Mouse (Mus musculus) central nervous system, embryonic 11.5 days (tissue): Measurements from ENCODE around the gene Ctsl. TPM values are rescaled to one million over a fixed set of nuclear protein-coding genes. Genes with fewer than 3 reads are reported as not detected.

ENCODE experiments used
- polyA plus RNA-seq: library from polyadenylated mRNA; depleted of rRNA; stranded (reverse); fragments of >200 nt; gene quantifications from 2 replicates; pipeline ENCODE4 v1.2.3, GENCODE M21; 2012; rRNA removed

Ctsl gene
- polyA plus RNA-seq, result 121 and 122 TPM in 2 replicates

DNA sequence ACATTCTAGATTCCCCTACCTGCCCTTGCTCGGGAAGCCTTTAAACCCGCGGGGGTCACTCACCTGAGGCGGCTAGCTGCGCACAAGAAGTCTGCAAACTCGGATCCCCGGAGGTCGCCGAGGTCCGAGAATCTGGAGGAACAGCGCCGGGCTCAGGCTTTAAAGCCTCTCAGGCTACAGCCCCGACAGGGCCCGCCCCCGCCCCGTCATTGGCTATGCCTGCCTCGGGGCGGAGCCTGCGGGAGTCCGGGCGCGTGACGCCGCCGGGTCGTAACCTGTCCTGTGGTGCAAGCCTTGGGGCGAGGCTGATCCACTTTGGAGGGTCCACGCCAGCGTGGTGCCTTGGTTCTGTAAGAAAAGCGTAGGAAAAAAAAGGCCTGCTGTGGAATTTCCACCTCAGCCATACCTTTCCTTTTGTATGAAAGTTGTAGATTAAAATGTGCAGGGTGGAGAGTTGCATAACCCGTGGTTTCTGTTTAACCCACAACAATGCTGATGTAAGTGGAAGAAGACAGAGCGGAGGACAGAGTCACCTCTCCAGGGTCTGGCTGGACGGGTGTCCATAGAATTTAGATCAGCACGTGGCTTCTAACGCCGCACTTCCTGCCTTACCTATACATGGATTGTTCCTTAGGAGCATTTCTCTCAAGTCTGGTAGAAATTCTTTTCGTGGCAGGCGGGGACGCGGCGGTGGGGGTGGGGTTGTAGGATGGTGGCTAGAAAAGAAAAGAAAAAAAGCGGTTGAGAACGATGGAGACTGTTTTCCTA is at the start of gene Ctsl:
Gene Ctsl, minus strand, starts transcription at position 718 of the 768 bp plus-strand sequence.

DNA sequence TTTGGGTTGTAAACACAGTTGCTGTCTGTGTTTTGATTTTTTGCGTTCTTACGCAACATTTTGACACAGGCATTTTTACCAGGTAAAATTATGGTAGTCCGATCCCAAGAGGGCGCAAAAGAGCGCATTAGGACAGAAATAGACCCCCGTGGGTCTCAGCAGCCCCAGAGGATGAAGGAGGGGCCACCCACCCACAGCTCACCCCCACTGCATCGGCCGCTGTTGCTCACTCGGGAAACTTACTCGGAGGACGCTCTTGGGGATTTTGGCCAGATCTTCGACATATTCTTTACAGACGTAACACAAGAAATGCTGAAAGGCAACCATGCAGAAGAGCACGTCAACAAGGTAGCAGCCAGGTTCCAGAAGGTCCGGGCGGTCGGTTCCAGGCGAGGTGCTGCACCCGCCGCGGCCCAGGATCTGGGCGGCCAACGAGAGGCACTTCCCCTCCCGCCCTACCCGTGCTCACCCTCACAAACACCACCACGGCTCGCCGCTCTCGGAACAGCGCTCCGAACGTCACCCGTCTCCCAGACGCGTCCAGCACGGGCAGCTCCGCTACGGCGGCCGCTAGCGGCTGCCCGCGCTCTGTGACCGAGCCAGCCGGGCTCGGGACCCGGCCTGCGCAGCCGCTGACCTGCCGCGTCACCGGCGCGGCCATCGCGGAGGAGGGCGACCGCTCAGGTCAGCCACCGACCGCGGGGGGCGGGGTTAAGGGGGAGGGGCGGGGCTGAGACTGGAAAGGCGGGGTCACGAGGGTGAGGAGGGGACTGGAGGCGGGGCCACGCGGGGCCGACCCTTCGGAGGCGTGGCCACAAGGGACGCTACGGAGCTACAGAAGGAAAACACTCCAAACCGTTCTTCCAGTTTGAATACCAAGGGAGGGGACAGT is 58.4 kb downstream of the Ctsl start, which contains the start of gene Aaed1:
Gene Aaed1, minus strand, starts transcription at position 687 of the 892 bp plus-strand sequence.

Other genes with a start within 250 kb of the Ctsl start
- gene Slc35d2, start 241.5 kb downstream of the Ctsl start, polyA plus RNA-seq, result 1.8 and 4.2 TPM in 2 replicates
- gene Zfp367, start 217.7 kb downstream of the Ctsl start, polyA plus RNA-seq, result 19.5 and 34.7 TPM in 2 replicates
- gene Habp4, start 209.1 kb downstream of the Ctsl start, polyA plus RNA-seq, result 28.6 and 32.4 TPM in 2 replicates
- gene Cdc14b, start 95.6 kb downstream of the Ctsl start, polyA plus RNA-seq, result 9.6 and 21.5 TPM in 2 replicates
- 9.2 and 15.2 TPM in 2 replicates for gene Aaed1, start 58.2 kb downstream of the Ctsl start, polyA plus RNA-seq
- 6.0 and 10.2 TPM in 2 replicates for gene Cdk20, start 61.4 kb upstream of the Ctsl start, polyA plus RNA-seq
- not detected in 2 replicates for gene Fam240b, start 126.9 kb upstream of the Ctsl start, polyA plus RNA-seq